Mouse (Mus musculus) liver, embryonic 14.5 days (tissue): ENCODE measurements around the gene Prss54.

ENCODE experiments used
- CTCF ChIP-seq: IDR thresholded peaks from 2 replicates; pipeline ENCODE4 v1.5.1; 2016; ENCODE audit warnings: antibody characterized with exemption, low read depth, control low read depth
- EP300 ChIP-seq: IDR thresholded peaks from 2 replicates; pipeline ENCODE4 v1.6.1; 2016; ENCODE audit warnings: antibody characterized with exemption, low read depth

DNA sequence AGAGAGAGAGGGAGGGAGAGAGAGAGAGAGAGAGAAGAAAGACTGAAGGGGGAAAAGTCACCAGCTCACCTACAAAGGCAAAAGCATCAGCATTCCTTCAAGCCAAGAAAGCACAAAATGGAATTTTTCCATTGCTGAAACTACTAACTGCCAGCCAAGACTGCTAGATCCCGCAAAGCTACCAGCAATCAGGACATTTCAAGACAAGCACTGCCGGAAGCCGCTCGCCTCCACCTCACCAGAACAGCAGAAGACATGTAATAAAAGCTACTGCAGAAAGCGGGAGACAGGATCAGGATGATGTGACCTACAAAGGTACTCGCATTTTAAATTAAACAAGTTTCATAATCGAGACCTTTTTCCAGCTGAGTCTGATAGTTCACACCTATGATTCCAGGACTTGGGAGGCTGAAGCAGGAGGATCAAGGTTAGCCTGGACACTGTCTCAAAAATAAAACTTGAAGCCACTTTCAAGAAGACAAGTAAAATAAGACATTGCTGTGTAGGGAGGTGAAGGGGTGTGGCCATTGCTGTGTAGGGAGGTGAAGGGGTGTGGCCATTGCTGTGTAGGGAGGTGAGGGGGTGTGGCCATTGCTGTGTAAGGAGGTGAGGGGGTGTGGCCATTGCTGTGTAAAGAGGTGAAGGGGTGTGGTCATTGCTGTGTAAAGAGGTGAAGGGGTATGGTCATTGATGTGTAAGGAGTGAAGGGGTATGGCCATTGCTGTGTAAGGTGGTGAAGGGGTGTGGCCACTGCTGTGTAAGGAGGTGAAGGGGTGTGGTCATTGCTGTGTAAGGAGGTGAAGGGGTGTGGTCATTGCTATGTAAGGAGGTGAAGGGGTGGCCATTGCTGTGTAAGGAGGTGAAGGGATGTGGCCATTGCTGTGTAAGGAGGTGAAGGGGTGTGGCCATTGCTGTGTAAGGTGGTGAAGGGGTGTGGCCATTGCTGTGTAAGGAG lies 17.6 kb upstream of the Prss54 start:
- no peak for TF ChIP-seq CTCF
- TF ChIP-seq EP300 = no peak
